Mouse (Mus musculus): Measurements from ENCODE around the gene Peli2. TPM values are rescaled to one million over a fixed set of nuclear protein-coding genes. Genes with fewer than 3 reads are reported as not detected.

The Peli2 gene
- total RNA-seq, 2 experiments from 2014 or later = 19.3 to 23.2 TPM

- no peak for TF ChIP-seq CTCF (conservative IDR thresholded peaks at IDR 0.05)
- no peak for DNase-seq (ENCODE audit: low spot score in 2 of 2)
- Histone ChIP-seq H3K4me3 (no peak overlapping the region), H3K27ac (no peak overlapping the region)
Measured at GRCm38 (mm10) chr14:48234785-48235519, 114.3 kb downstream of the Peli2 start.

- Histone ChIP-seq H3K4me3 (no peak overlapping the region), H3K27ac (no peak overlapping the region)
- DNase-seq (ENCODE audit: low spot score in 2 of 2) = no peak
- no peak for TF ChIP-seq CTCF (conservative IDR thresholded peaks at IDR 0.05)
Measured at GRCm38 (mm10) chr14:48241335-48241734, 120.7 kb downstream of the Peli2 start.

- no peak overlapping the region for H3K4me3 ChIP-seq
- no peak overlapping the region for H3K27ac ChIP-seq
Measured at GRCm38 (mm10) chr14:48246236-48246635, 125.6 kb downstream of the Peli2 start.

GRCm38 (mm10) chr14:48246963-48247362 is 126.3 kb downstream of the Peli2 start:
- H3K4me3 ChIP-seq = no peak overlapping the region
- no peak for DNase-seq (ENCODE audit: low spot score in 2 of 2)
- no peak for TF ChIP-seq CTCF (conservative IDR thresholded peaks at IDR 0.05)
- no peak overlapping the region for H3K27ac ChIP-seq

More at GRCm38 (mm10) chr14:48246236-48246635, 125.6 kb downstream of the Peli2 start:
- DNase-seq (ENCODE audit: low spot score in 2 of 2) = no peak
- no peak for TF ChIP-seq CTCF (conservative IDR thresholded peaks at IDR 0.05)

- no peak for DNase-seq (ENCODE audit: low spot score in 2 of 2)
- TF ChIP-seq CTCF (conservative IDR thresholded peaks at IDR 0.05) = no peak
- H3K27ac ChIP-seq = no peak overlapping the region
- H3K4me3 ChIP-seq = no peak overlapping the region
Measured at GRCm38 (mm10) chr14:48249459-48249858, 128.8 kb downstream of the Peli2 start.

- H3K27ac ChIP-seq = no peak overlapping the region
- DNase-seq (ENCODE audit: low spot score in 2 of 2) = no peak
- no peak for TF ChIP-seq CTCF (conservative IDR thresholded peaks at IDR 0.05)
- no peak overlapping the region for H3K4me3 ChIP-seq
Measured at GRCm38 (mm10) chr14:48249909-48250308, 129.3 kb downstream of the Peli2 start.

- no peak for DNase-seq (ENCODE audit: low spot score in 2 of 2)
- Histone ChIP-seq H3K27ac (no peak overlapping the region), H3K4me3 (no peak overlapping the region)
- no peak for TF ChIP-seq CTCF (conservative IDR thresholded peaks at IDR 0.05)
Measured at GRCm38 (mm10) chr14:48251381-48251979, 130.9 kb downstream of the Peli2 start.

GRCm38 (mm10) chr14:48253183-48253582 is 132.6 kb downstream of the Peli2 start:
- no peak overlapping the region for H3K27ac ChIP-seq
- DNase-seq (ENCODE audit: low spot score in 2 of 2) = no peak
- no peak overlapping the region for H3K4me3 ChIP-seq
- TF ChIP-seq CTCF (conservative IDR thresholded peaks at IDR 0.05) = no peak

- TF ChIP-seq CTCF (conservative IDR thresholded peaks at IDR 0.05) = no peak
- no peak overlapping the region for H3K27ac ChIP-seq
- no peak overlapping the region for H3K4me3 ChIP-seq
- no peak for DNase-seq (ENCODE audit: low spot score in 2 of 2)
Measured at GRCm38 (mm10) chr14:48254696-48255095, 134.1 kb downstream of the Peli2 start.

GRCm38 (mm10) chr14:48255290-48255689 is 134.7 kb downstream of the Peli2 start:
- H3K27ac ChIP-seq = no peak overlapping the region
- TF ChIP-seq CTCF (conservative IDR thresholded peaks at IDR 0.05) = no peak
- no peak overlapping the region for H3K4me3 ChIP-seq

GRCm38 (mm10) chr14:48257759-48258158 is 137.1 kb downstream of the Peli2 start:
- peak overlapping the region; percentile 26 for H3K4me3 ChIP-seq
- H3K27ac ChIP-seq = no peak overlapping the region
- DNase-seq (ENCODE audit: low spot score in 2 of 2) = no peak
- no peak for TF ChIP-seq CTCF (conservative IDR thresholded peaks at IDR 0.05)

More at GRCm38 (mm10) chr14:48255290-48255689, 134.7 kb downstream of the Peli2 start:
- no peak for DNase-seq (ENCODE audit: low spot score in 2 of 2)

- Histone ChIP-seq H3K27ac (no peak overlapping the region), H3K4me3 (no peak overlapping the region)
- no peak for DNase-seq (ENCODE audit: low spot score in 2 of 2)
- TF ChIP-seq CTCF (conservative IDR thresholded peaks at IDR 0.05) = no peak
Measured at GRCm38 (mm10) chr14:48258696-48259366, 138.2 kb downstream of the Peli2 start.

GRCm38 (mm10) chr14:48263146-48263545 is 142.5 kb downstream of the Peli2 start:
- Histone ChIP-seq H3K4me3 (no peak overlapping the region), H3K27ac (no peak overlapping the region)
- no peak for TF ChIP-seq CTCF (conservative IDR thresholded peaks at IDR 0.05)
- DNase-seq (ENCODE audit: low spot score in 2 of 2) = no peak
